Mouse (Mus musculus) spleen, postnatal 10 days (tissue): ENCODE measurements around the gene Hrnr.

ENCODE experiments used
- DNase-seq, 2 experiments: peaks; one replicate each; pipeline ENCODE4 v3.0.0; 2021 to 2022; ENCODE audit warnings: low spot score in 2 of 2

Gene Hrnr

GRCm38 (mm10) chr3:93319449-93319848, at the start of gene Hrnr:
Gene Hrnr, plus strand, starts transcription at chr3:93319749.
- no peak for DNase-seq

GRCm38 (mm10) chr3:93273223-93273622, 46.3 kb upstream of the Hrnr start, which contains the start of gene Flg:
Gene Flg, plus strand, starts transcription at chr3:93273523.
- no peak for DNase-seq

- DNase-seq: no peak
Measured at GRCm38 (mm10) chr3:93297542-93297941, 22.0 kb upstream of the Hrnr start.

- no peak for DNase-seq
Measured at GRCm38 (mm10) chr3:93299832-93300231, 19.7 kb upstream of the Hrnr start.

GRCm38 (mm10) chr3:93301896-93302295, 17.7 kb upstream of the Hrnr start:
- no peak for DNase-seq

- no peak for DNase-seq
Measured at GRCm38 (mm10) chr3:93306142-93306541, 13.4 kb upstream of the Hrnr start.

- no peak for DNase-seq
Measured at GRCm38 (mm10) chr3:93311371-93311770, 8.2 kb upstream of the Hrnr start.

- DNase-seq: no peak
Measured at GRCm38 (mm10) chr3:93314388-93314787, 5.2 kb upstream of the Hrnr start.

- no peak for DNase-seq
Measured at GRCm38 (mm10) chr3:93337749-93338148, 18.2 kb downstream of the Hrnr start.

GRCm38 (mm10) chr3:93340021-93340420, 20.5 kb downstream of the Hrnr start:
- no peak for DNase-seq

- no peak for DNase-seq
Measured at GRCm38 (mm10) chr3:93346896-93347295, 27.3 kb downstream of the Hrnr start.

GRCm38 (mm10) chr3:93360045-93360444, 40.5 kb downstream of the Hrnr start:
- peak in 1 of 2 experiments; percentile 65 for DNase-seq

- no peak for DNase-seq
Measured at GRCm38 (mm10) chr3:93361933-93362574, 42.5 kb downstream of the Hrnr start.

- DNase-seq: no peak
Measured at GRCm38 (mm10) chr3:93366966-93367575, 47.5 kb downstream of the Hrnr start.

- DNase-seq: no peak
Measured at GRCm38 (mm10) chr3:93368171-93368570, 48.6 kb downstream of the Hrnr start.

GRCm38 (mm10) chr3:93373416-93373815, 53.9 kb downstream of the Hrnr start:
- DNase-seq: no peak

GRCm38 (mm10) chr3:93375196-93375595, 55.6 kb downstream of the Hrnr start:
- DNase-seq: no peak

- no peak for DNase-seq
Measured at GRCm38 (mm10) chr3:93375601-93376000, 56.1 kb downstream of the Hrnr start.

GRCm38 (mm10) chr3:93378146-93378545, 58.6 kb downstream of the Hrnr start:
- DNase-seq: no peak
